Mouse (Mus musculus): ENCODE measurements around the gene Ppara. TPM values are rescaled to one million over a fixed set of nuclear protein-coding genes. Genes with fewer than 3 reads are reported as not detected.

The Ppara gene
- polyA plus RNA-seq, 1 experiment from 2014 or later, result 4.9 TPM

- H3K4me1 ChIP-seq, result no peaks in the 10 kb centered on the region
- WGBS, result 34% methylated on average over 6 of the region's 6 CpGs
- no peak overlapping the region for H3K4me2 ChIP-seq
- H3K9ac ChIP-seq, result no peak overlapping the region
- ATAC-seq (ENCODE audit: borderline replicate concordance, extremely low read depth, low FRiP score, low TSS enrichment), result no peak
- H3K27ac ChIP-seq, result no peak overlapping the region
- no peaks in the 10 kb centered on the region for H3K27me3 ChIP-seq
- no peaks in the 10 kb centered on the region for H3K36me3 ChIP-seq
- no peaks in the 10 kb centered on the region for H3K9me3 ChIP-seq
- no peak overlapping the region for H3K4me3 ChIP-seq
Observed at GRCm38 (mm10) chr15:85840983-85841382, 106.2 kb downstream of the Ppara start.

GRCm38 (mm10) chr15:85841796-85842360, 107.1 kb downstream of the Ppara start:
- Histone ChIP-seq H3K9me3 (no peaks in the 10 kb centered on the region), H3K27me3 (no peaks in the 10 kb centered on the region), H3K4me1 (no peaks in the 10 kb centered on the region), H3K4me2 (no peak overlapping the region), H3K9ac (no peak overlapping the region), H3K4me3 (no peak overlapping the region), H3K36me3 (no peaks in the 10 kb centered on the region), H3K27ac (no peak overlapping the region)
- WGBS, result 67% methylated on average over 5 of the region's 5 CpGs
- ATAC-seq (ENCODE audit: borderline replicate concordance, extremely low read depth, low FRiP score, low TSS enrichment), result no peak

GRCm38 (mm10) chr15:85845071-85845470, 110.3 kb downstream of the Ppara start:
- no peak overlapping the region for H3K4me2 ChIP-seq
- H3K36me3 ChIP-seq, result no peaks in the 10 kb centered on the region
- H3K9ac ChIP-seq, result no peak overlapping the region
- no peak overlapping the region for H3K4me3 ChIP-seq
- H3K27me3 ChIP-seq, result no peaks in the 10 kb centered on the region
- no peaks in the 10 kb centered on the region for H3K4me1 ChIP-seq
- no peak overlapping the region for H3K27ac ChIP-seq
- ATAC-seq (ENCODE audit: borderline replicate concordance, extremely low read depth, low FRiP score, low TSS enrichment), result no peak
- no peaks in the 10 kb centered on the region for H3K9me3 ChIP-seq

GRCm38 (mm10) chr15:85851656-85852392, 117.0 kb downstream of the Ppara start:
- H3K9ac ChIP-seq, result no peak overlapping the region
- no peak for ATAC-seq (ENCODE audit: borderline replicate concordance, extremely low read depth, low FRiP score, low TSS enrichment)
- H3K36me3 ChIP-seq, result no peaks in the 10 kb centered on the region
- H3K27me3 ChIP-seq, result no peaks in the 10 kb centered on the region
- no peaks in the 10 kb centered on the region for H3K9me3 ChIP-seq
- 68% methylated on average over 12 of the region's 12 CpGs for WGBS
- no peaks in the 10 kb centered on the region for H3K4me1 ChIP-seq
- no peak overlapping the region for H3K27ac ChIP-seq
- no peak overlapping the region for H3K4me3 ChIP-seq
- H3K4me2 ChIP-seq, result no peak overlapping the region

MicroRNAs within 50 kb of the gene (microRNA counts, 519-probe panel; counts per million panel counts)
- microRNA mmu-let-7b (4,018 counts per million, percentile 96 among the panel's probes with 10 or more counts), microRNA mmu-let-7c (4,228 counts per million, percentile 98 among the panel's probes with 10 or more counts)

Small RNA genes within 50 kb of the gene (microRNA-seq; reads per million reads assigned to microRNA genes)
- gene Mirlet7b (6,937 reads per million, percentile 92 among the genes with 10 or more reads in this experiment), gene Mirlet7c-2 (234 reads per million, percentile 61 among the genes with 10 or more reads in this experiment)

Other genes with a start within 250 kb of the Ppara start
- not detected in 2 replicates for gene 7530416G11Rik, start 231.8 kb upstream of the Ppara start, polyA plus RNA-seq (2015; fragmentation: Nextera tagmentation; extraction: Ambion mirVana)
- gene Wnt7b, start 152.5 kb upstream of the Ppara start, polyA plus RNA-seq (2015; fragmentation: Nextera tagmentation; extraction: Ambion mirVana), result 56.5 and 57.6 TPM in 2 replicates
- gene Cdpf1, start 76.7 kb downstream of the Ppara start, polyA plus RNA-seq (2015; fragmentation: Nextera tagmentation; extraction: Ambion mirVana), result 35.7 and 36.3 TPM in 2 replicates
- 0.11 and 0.15 TPM in 2 replicates for gene Pkdrej, start 86.8 kb downstream of the Ppara start, polyA plus RNA-seq (2015; fragmentation: Nextera tagmentation; extraction: Ambion mirVana)
- gene Ttc38, start 97.3 kb downstream of the Ppara start, polyA plus RNA-seq (2015; fragmentation: Nextera tagmentation; extraction: Ambion mirVana), result 4.8 and 6.0 TPM in 2 replicates
- gene Gtse1, start 124.8 kb downstream of the Ppara start, polyA plus RNA-seq (2015; fragmentation: Nextera tagmentation; extraction: Ambion mirVana), result 31.6 and 33.0 TPM in 2 replicates
- gene Trmu, start 144.3 kb downstream of the Ppara start, polyA plus RNA-seq (2015; fragmentation: Nextera tagmentation; extraction: Ambion mirVana), result 35.4 and 40.5 TPM in 2 replicates

Data from lung, embryonic 15.5 days (tissue).